Comparison of ENCODE assay signal across 28 mouse cellular contexts in the genomic region with DNA sequence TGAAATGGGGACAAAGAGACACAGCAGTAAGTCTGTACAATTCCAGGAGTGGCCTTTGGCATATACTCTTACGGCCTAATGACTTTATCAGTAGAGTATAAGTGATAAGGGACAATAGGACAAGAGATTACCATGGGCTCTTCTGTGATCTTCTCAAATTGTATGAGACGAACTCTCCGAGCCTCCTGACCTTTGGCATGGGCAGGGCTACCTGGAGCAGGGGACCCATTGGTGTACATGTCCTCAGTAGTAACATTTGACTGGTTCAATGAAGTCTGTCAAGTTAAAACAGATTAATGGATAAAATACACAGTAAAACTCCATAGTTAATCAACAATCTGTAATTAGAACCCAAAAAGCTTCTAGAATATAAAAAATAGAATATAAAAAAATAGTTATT. TPM values are rescaled to one million over a fixed set of nuclear protein-coding genes. Genes with fewer than 3 reads are reported as not detected.
DNase-seq lines count a peak whose midpoint lies in the region; ATAC-seq and TF ChIP-seq lines count a peak whose summit lies in the region.
"Had no signal": no experiment of that assay in that cellular context is flagged by ENCODE, and none has a peak within 500 bp of the region (broad histone marks: within the 10 kb centered on the region; RNA-seq: fewer than 3 reads in every experiment).

No protein-coding gene starts in this region.

- H3K27ac ChIP-seq in intestine, embryonic 16.5 days (ENCODE audit: low read length), result no peak overlapping the region
- H3K27ac ChIP-seq in small intestine, adult 2 months (ENCODE audit: insufficient read depth, low read depth, low read length), result peak overlapping the region; percentile 70
- H3K27ac ChIP-seq: embryonic facial prominence, embryonic 13.5 days; embryonic facial prominence, embryonic 15.5 days; forebrain, embryonic 10.5 days; forebrain, embryonic 12.5 days; forebrain, embryonic 15.5 days had no signal

- peak; percentile 59 for DNase-seq in kidney, adult 9 months
- no peak for DNase-seq in kidney, postnatal 10 days
- no peak for DNase-seq in layer of hippocampus, postnatal 25 days (ENCODE audit: extremely low spot score in 1 of 2, low spot score in 1 of 2)
- DNase-seq in right cerebral cortex, postnatal 36 days (ENCODE audit: low spot score in 2 of 2), result no peak
- DNase-seq: adrenal gland, adult 2 months; adrenal gland, postnatal 10 days; adrenal gland, postnatal 25 days; cerebellum, adult 11 months; cerebellum, adult 18-20 months; cerebellum, adult 8-10 months; cerebellum, adult 9-11 months; cerebellum, postnatal 14 days; cerebellum, postnatal 36 days; embryo, embryonic 11 days had no signal

- H3K4me1 ChIP-seq in intestine, embryonic 16.5 days (ENCODE audit: control insufficient read depth, insufficient read depth, low read length), result peaks cover 2% of the 10 kb centered on the region; the same call in 1 of the 2 replicates
- H3K4me1 ChIP-seq in small intestine, adult 2 months (ENCODE audit: control insufficient read depth, insufficient read depth, insufficient read length, low read length), result no peaks in the 10 kb centered on the region
- H3K4me1 ChIP-seq: embryonic facial prominence, embryonic 13.5 days; embryonic facial prominence, embryonic 15.5 days; forebrain, embryonic 12.5 days; forebrain, embryonic 15.5 days had no signal

- no peaks in the 10 kb centered on the region for H3K36me3 ChIP-seq in intestine, embryonic 16.5 days (ENCODE audit: control insufficient read depth, insufficient read depth, low read length)
- H3K36me3 ChIP-seq in small intestine, adult 2 months (ENCODE audit: control insufficient read depth, insufficient read depth, low read length), result peaks cover 14% of the 10 kb centered on the region
- H3K36me3 ChIP-seq: forebrain, embryonic 12.5 days; forebrain, embryonic 15.5 days had no signal

- ATAC-seq in intestine, embryonic 16.5 days, result peak; percentile 48; the same call in 1 of the 2 replicates
- ATAC-seq: forebrain, embryonic 15.5 days had no signal

- H3K4me3 ChIP-seq in intestine, embryonic 16.5 days (ENCODE audit: low read length), result no peak overlapping the region
- H3K4me3 ChIP-seq in small intestine, adult 2 months (ENCODE audit: low read depth, low read length), result no peak overlapping the region
- H3K4me3 ChIP-seq: embryonic facial prominence, embryonic 13.5 days; embryonic facial prominence, embryonic 15.5 days; erythroblast, embryonic 14.5 days; forebrain, embryonic 10.5 days; forebrain, embryonic 12.5 days; forebrain, embryonic 15.5 days had no signal

- H3K9ac ChIP-seq in intestine, embryonic 16.5 days (ENCODE audit: low read depth, low read length), result no peak overlapping the region
- H3K9ac ChIP-seq: embryonic facial prominence, embryonic 13.5 days; embryonic facial prominence, embryonic 15.5 days; forebrain, embryonic 12.5 days; forebrain, embryonic 15.5 days had no signal

- H3K9me3 ChIP-seq in intestine, embryonic 16.5 days (ENCODE audit: control insufficient read depth, low read length), result no peaks in the 10 kb centered on the region
- H3K9me3 ChIP-seq: embryonic facial prominence, embryonic 13.5 days; embryonic facial prominence, embryonic 15.5 days; forebrain, embryonic 10.5 days; forebrain, embryonic 12.5 days; forebrain, embryonic 15.5 days had no signal

- H3K4me2 ChIP-seq in intestine, embryonic 16.5 days (ENCODE audit: low read depth, low read length), result no peak overlapping the region
- H3K4me2 ChIP-seq: embryonic facial prominence, embryonic 13.5 days; embryonic facial prominence, embryonic 15.5 days; forebrain, embryonic 12.5 days; forebrain, embryonic 15.5 days had no signal

- TF ChIP-seq CTCF in small intestine, adult 2 months (IDR thresholded peaks at IDR 0.05; ENCODE audit: extremely low read depth, insufficient read length, insufficient replicate concordance, low read depth, low read length), result no peak

- no peak for TF ChIP-seq POLR2A in small intestine, adult 2 months (IDR thresholded peaks at IDR 0.05; ENCODE audit: low read depth, low read length)

- WGBS in intestine, embryonic 16.5 days, result 66% methylated on average over 3 of the region's 3 CpGs
- 35% methylated on average over 3 of the region's 3 CpGs for WGBS in small intestine, adult 2 months

- no peaks in the 10 kb centered on the region for H3K27me3 ChIP-seq in intestine, embryonic 16.5 days (replicated peaks; ENCODE audit: control insufficient read depth, insufficient read depth, low read length)
- no peaks in the 10 kb centered on the region for H3K27me3 ChIP-seq in small intestine, adult 2 months (ENCODE audit: control insufficient read depth, insufficient read depth, low read length)
- H3K27me3 ChIP-seq: embryonic facial prominence, embryonic 13.5 days; embryonic facial prominence, embryonic 15.5 days; forebrain, embryonic 12.5 days; forebrain, embryonic 15.5 days had no signal

RNA-seq across cellular contexts. Expression of gene Mpp1, which starts 5.2 kb away (rescaled TPM):
- 136 and 153 TPM in 2 replicates for polyA plus RNA-seq in intestine, embryonic 16.5 days (2015; fragmentation: Nextera tagmentation; extraction: Ambion mirVana)
- polyA plus RNA-seq in small intestine, adult 2 months (2012; rRNA removed), result 25.2 and 263 TPM in 2 replicates
- total RNA-seq in layer of hippocampus, postnatal 25 days (2021), result 10 to 100 TPM; 32.0 to 37.3 TPM

RNA-seq across cellular contexts. Expression of gene Dkc1, which starts 30.0 kb away (rescaled TPM):
- 100 and 127 TPM in 2 replicates for polyA plus RNA-seq in intestine, embryonic 16.5 days (2015; fragmentation: Nextera tagmentation; extraction: Ambion mirVana)
- polyA plus RNA-seq in small intestine, adult 2 months (2012; rRNA removed), result 1.4 and 4.0 TPM in 2 replicates
- 10 to 100 TPM; 32.5 to 36.4 TPM for total RNA-seq in layer of hippocampus, postnatal 25 days (2021)

RNA-seq across cellular contexts. Expression of gene Smim9, which starts 38.0 kb away (rescaled TPM):
- polyA plus RNA-seq in intestine, embryonic 16.5 days (2015; fragmentation: Nextera tagmentation; extraction: Ambion mirVana), result not detected in 2 replicates
- not detected in 2 replicates for polyA plus RNA-seq in small intestine, adult 2 months (2012; rRNA removed)
- not detected for total RNA-seq in layer of hippocampus, postnatal 25 days (2021)
- total RNA-seq: adrenal gland, adult 2 months; adrenal gland, postnatal 10 days; adrenal gland, postnatal 25 days; common myeloid progenitor, adult 5-6 weeks; ES-E14; MEL had no signal
- polyA plus RNA-seq: adrenal gland, adult 2 months; brain, embryonic 14.5 days; C2C12; embryonic facial prominence, embryonic 11.5 days; embryonic facial prominence, embryonic 13.5 days; embryonic facial prominence, embryonic 15.5 days; erythroblast, embryonic 14.5 days; forebrain, embryonic 10.5 days; forebrain, embryonic 12.5 days; forebrain, embryonic 15.5 days had no signal

RNA-seq across cellular contexts. Expression of gene Gab3, which starts 40.3 kb away (rescaled TPM):
- polyA plus RNA-seq in intestine, embryonic 16.5 days (2015; fragmentation: Nextera tagmentation; extraction: Ambion mirVana), result 2.0 and 2.2 TPM in 2 replicates
- polyA plus RNA-seq in small intestine, adult 2 months (2012; rRNA removed), result 0.17 and 0.39 TPM in 2 replicates
- 1 to 10 TPM; 1.9 to 2.2 TPM for total RNA-seq in layer of hippocampus, postnatal 25 days (2021)
- polyA plus RNA-seq: erythroblast, embryonic 14.5 days had no signal

Comparison
In these comparisons a context has a peak if more than half of its experiments do, and no peak if none do; other contexts are left out.
1. RNA of gene Dkc1, which starts 30.0 kb away (polyA plus RNA-seq): 100 to 127 TPM in intestine, embryonic 16.5 days; 1.4 to 4.0 TPM in small intestine, adult 2 months; every median in the first group is over 10 times any median in the second.